Mouse (Mus musculus): ENCODE data around the gene Nutm1. TPM values are rescaled to one million over a fixed set of nuclear protein-coding genes. Genes with fewer than 3 reads are reported as not detected.

The Nutm1 gene
- polyA plus RNA-seq, 2 experiments: not detected

- H3K27me3 ChIP-seq (ENCODE audit: control insufficient read depth, insufficient read depth, low read length): no peaks in the 10 kb centered on the region
- DNase-seq (ENCODE audit: low spot score): peak; percentile 73
- H3K27ac ChIP-seq (replicated peaks; ENCODE audit: low read depth, low read length): no peak overlapping the region
- H3K4me2 ChIP-seq (replicated peaks; ENCODE audit: low read depth, low read length, severe bottlenecking): no peak overlapping the region
- H3K9me3 ChIP-seq (ENCODE audit: control insufficient read depth, low read length): no peaks in the 10 kb centered on the region
- H3K4me1 ChIP-seq (ENCODE audit: control insufficient read depth, insufficient read depth, low read length): no peaks in the 10 kb centered on the region
- no peaks in the 10 kb centered on the region for H3K36me3 ChIP-seq (ENCODE audit: control insufficient read depth, insufficient read depth, low read length)
- TF ChIP-seq POLR2A (IDR thresholded peaks at IDR 0.05; ENCODE audit: borderline replicate concordance, extremely low read depth, insufficient read depth, insufficient read length): no peak
- H3K9ac ChIP-seq (ENCODE audit: low read depth, low read length, severe bottlenecking): no peak overlapping the region
- peak; percentile 34; the same call in 1 of the 2 replicates for ATAC-seq (ENCODE audit: low FRiP score, low read depth)
- 61% methylated on average over 6 of the region's 6 CpGs for WGBS
- no peak overlapping the region for H3K4me3 ChIP-seq (replicated peaks; ENCODE audit: low read length)
These were observed 56.0 kb downstream of the Nutm1 start for GRCm38 (mm10) chr2:112203056-112203455.

Other genes starting within 250 kb of the Nutm1 start
- 0.01 TPM in 1 of 2 replicates, not detected in the other for gene Olfr1310, start 246.6 kb downstream of the Nutm1 start, polyA plus RNA-seq (2012; rRNA removed)
- gene Olfr1310, start 246.6 kb downstream of the Nutm1 start, polyA plus RNA-seq (2014; fragmentation: Nextera tagmentation; extraction: Ambion mirVana): not detected in 2 replicates
- gene Olfr1311, start 234.9 kb downstream of the Nutm1 start, polyA plus RNA-seq (2012; rRNA removed): not detected in 2 replicates
- not detected in 2 replicates for gene Olfr1311, start 234.9 kb downstream of the Nutm1 start, polyA plus RNA-seq (2014; fragmentation: Nextera tagmentation; extraction: Ambion mirVana)
- not detected in 2 replicates for gene Olfr1312, start 209.1 kb downstream of the Nutm1 start, polyA plus RNA-seq (2012; rRNA removed)
- gene Olfr1312, start 209.1 kb downstream of the Nutm1 start, polyA plus RNA-seq (2014; fragmentation: Nextera tagmentation; extraction: Ambion mirVana): not detected in 2 replicates
- not detected in 2 replicates for gene Olfr1313, start 181.4 kb downstream of the Nutm1 start, polyA plus RNA-seq (2012; rRNA removed)
- not detected in 2 replicates for gene Olfr1313, start 181.4 kb downstream of the Nutm1 start, polyA plus RNA-seq (2014; fragmentation: Nextera tagmentation; extraction: Ambion mirVana)
- 0.10 TPM in 1 of 2 replicates, not detected in the other for gene Olfr1314, start 162.5 kb downstream of the Nutm1 start, polyA plus RNA-seq (2012; rRNA removed)
- gene Olfr1314, start 162.5 kb downstream of the Nutm1 start, polyA plus RNA-seq (2014; fragmentation: Nextera tagmentation; extraction: Ambion mirVana): not detected in 2 replicates
- not detected in 2 replicates for gene Olfr1315-ps1, start 143.9 kb downstream of the Nutm1 start, polyA plus RNA-seq (2012; rRNA removed)
- gene Olfr1315-ps1, start 143.9 kb downstream of the Nutm1 start, polyA plus RNA-seq (2014; fragmentation: Nextera tagmentation; extraction: Ambion mirVana): not detected in 2 replicates
- gene Olfr1316, start 124.3 kb downstream of the Nutm1 start, polyA plus RNA-seq (2012; rRNA removed): 0.05 TPM in 1 of 2 replicates, not detected in the other
- gene Olfr1316, start 124.3 kb downstream of the Nutm1 start, polyA plus RNA-seq (2014; fragmentation: Nextera tagmentation; extraction: Ambion mirVana): not detected in 2 replicates
- not detected in 2 replicates for gene Olfr1317, start 119.0 kb downstream of the Nutm1 start, polyA plus RNA-seq (2012; rRNA removed)
- gene Olfr1317, start 119.0 kb downstream of the Nutm1 start, polyA plus RNA-seq (2014; fragmentation: Nextera tagmentation; extraction: Ambion mirVana): not detected in 2 replicates
- not detected in 2 replicates for gene Olfr1318, start 105.1 kb downstream of the Nutm1 start, polyA plus RNA-seq (2012; rRNA removed)
- not detected in 2 replicates for gene Olfr1318, start 105.1 kb downstream of the Nutm1 start, polyA plus RNA-seq (2014; fragmentation: Nextera tagmentation; extraction: Ambion mirVana)
- 39.9 and 64.6 TPM in 2 replicates for gene Lpcat4, start 19.8 kb downstream of the Nutm1 start, polyA plus RNA-seq (2012; rRNA removed)
- gene Lpcat4, start 19.8 kb downstream of the Nutm1 start, polyA plus RNA-seq (2014; fragmentation: Nextera tagmentation; extraction: Ambion mirVana): 19.7 and 20.9 TPM in 2 replicates
- 147 and 150 TPM in 2 replicates for gene Nop10, start 2.6 kb upstream of the Nutm1 start, polyA plus RNA-seq (2012; rRNA removed)
- 193 and 210 TPM in 2 replicates for gene Nop10, start 2.6 kb upstream of the Nutm1 start, polyA plus RNA-seq (2014; fragmentation: Nextera tagmentation; extraction: Ambion mirVana)
- gene Slc12a6, start 6.5 kb upstream of the Nutm1 start, polyA plus RNA-seq (2012; rRNA removed): 32.5 TPM in 2 replicates
- 14.1 and 15.4 TPM in 2 replicates for gene Slc12a6, start 6.5 kb upstream of the Nutm1 start, polyA plus RNA-seq (2014; fragmentation: Nextera tagmentation; extraction: Ambion mirVana)
- 0.03 TPM in 1 of 2 replicates, not detected in the other for gene Gm21985, start 7.0 kb upstream of the Nutm1 start, polyA plus RNA-seq (2012; rRNA removed)
- not detected in 2 replicates for gene Gm21985, start 7.0 kb upstream of the Nutm1 start, polyA plus RNA-seq (2014; fragmentation: Nextera tagmentation; extraction: Ambion mirVana)
- 75.1 and 83.0 TPM in 2 replicates for gene Emc4, start 108.7 kb upstream of the Nutm1 start, polyA plus RNA-seq (2012; rRNA removed)
- gene Emc4, start 108.7 kb upstream of the Nutm1 start, polyA plus RNA-seq (2014; fragmentation: Nextera tagmentation; extraction: Ambion mirVana): 104 and 108 TPM in 2 replicates
- 19.8 and 21.2 TPM in 2 replicates for gene Katnbl1, start 119.9 kb upstream of the Nutm1 start, polyA plus RNA-seq (2012; rRNA removed)
- gene Katnbl1, start 119.9 kb upstream of the Nutm1 start, polyA plus RNA-seq (2014; fragmentation: Nextera tagmentation; extraction: Ambion mirVana): 50.1 and 50.2 TPM in 2 replicates
- gene Emc7, start 195.7 kb upstream of the Nutm1 start, polyA plus RNA-seq (2012; rRNA removed): 9.2 and 11.7 TPM in 2 replicates
- 18.3 and 18.4 TPM in 2 replicates for gene Emc7, start 195.7 kb upstream of the Nutm1 start, polyA plus RNA-seq (2014; fragmentation: Nextera tagmentation; extraction: Ambion mirVana)
- gene Chrm5, start 221.5 kb upstream of the Nutm1 start, polyA plus RNA-seq (2012; rRNA removed): 0.08 TPM in 1 of 2 replicates, not detected in the other
- not detected in 2 replicates for gene Chrm5, start 221.5 kb upstream of the Nutm1 start, polyA plus RNA-seq (2014; fragmentation: Nextera tagmentation; extraction: Ambion mirVana)
- gene Aven, start 233.7 kb upstream of the Nutm1 start, polyA plus RNA-seq (2012; rRNA removed): 8.7 and 10.7 TPM in 2 replicates
- gene Aven, start 233.7 kb upstream of the Nutm1 start, polyA plus RNA-seq (2014; fragmentation: Nextera tagmentation; extraction: Ambion mirVana): 8.0 and 9.0 TPM in 2 replicates